Mouse (Mus musculus) midbrain, embryonic 15.5 days (tissue): ENCODE data around the gene Ccdc54. TPM values are rescaled to one million over a fixed set of nuclear protein-coding genes. Genes with fewer than 3 reads are reported as not detected.

Source experiments
- ATAC-seq: fragments of 200-750 bp; cut with Nextera tagmentation; replicated peaks from 2 replicates; pipeline ENCODE4 v1.8.0; 2017; ENCODE audit warnings: moderate TSS enrichment
- H3K27ac ChIP-seq: fragments of 300-500 bp; sonication (generic); 2 replicates; pipeline ENCODE4 v1.5.1; 2015; ENCODE audit warnings: mild to moderate bottlenecking, inconsistent platforms
- H3K27me3 ChIP-seq: fragments of 300-500 bp; sonication (generic); replicated peaks from 2 replicates; pipeline ENCODE4 v1.6.1; 2015; ENCODE audit warnings: inconsistent platforms
- H3K36me3 ChIP-seq: fragments of 300-500 bp; sonication (generic); replicated peaks from 2 replicates; pipeline ENCODE4 v1.6.1; 2015; ENCODE audit warnings: inconsistent platforms
- H3K4me1 ChIP-seq: fragments of 300-500 bp; sonication (generic); 2 replicates; pipeline ENCODE4 v1.6.1; 2015; ENCODE audit warnings: inconsistent platforms
- H3K4me2 ChIP-seq: fragments of 300-500 bp; sonication (generic); 2 replicates; pipeline ENCODE4 v1.6.1; 2015; ENCODE audit warnings: inconsistent platforms, mild to moderate bottlenecking, moderate library complexity
- H3K4me3 ChIP-seq: fragments of 300-500 bp; sonication (generic); 2 replicates; pipeline ENCODE4 v1.5.1; 2015; ENCODE audit warnings: mild to moderate bottlenecking, inconsistent platforms
- H3K9ac ChIP-seq: fragments of 300-500 bp; sonication (generic); 2 replicates; pipeline ENCODE4 v1.6.1; 2015; ENCODE audit warnings: mild to moderate bottlenecking, inconsistent platforms
- H3K9me3 ChIP-seq: fragments of 300-500 bp; sonication (generic); 2 replicates; pipeline ENCODE4 v1.6.1; 2016; ENCODE audit warnings: inconsistent platforms
- WGBS: fragments of 180-500 bp; shearing (Covaris S2); methylation state at CpG from one replicate; pipeline ENCODE4 v1.1.7; 2015; ENCODE audit warnings: mixed read lengths; 5-methylcytosine and 5-hydroxymethylcytosine counted together
- polyA plus RNA-seq: library from polyadenylated mRNA; unstranded; fragments of >200 nt; fragmentation: Nextera tagmentation; extraction: Ambion mirVana; gene quantifications from 2 replicates; pipeline ENCODE4 v1.2.1, GENCODE M21; 2015

The Ccdc54 gene
- polyA plus RNA-seq: not detected in 2 replicates

DNA sequence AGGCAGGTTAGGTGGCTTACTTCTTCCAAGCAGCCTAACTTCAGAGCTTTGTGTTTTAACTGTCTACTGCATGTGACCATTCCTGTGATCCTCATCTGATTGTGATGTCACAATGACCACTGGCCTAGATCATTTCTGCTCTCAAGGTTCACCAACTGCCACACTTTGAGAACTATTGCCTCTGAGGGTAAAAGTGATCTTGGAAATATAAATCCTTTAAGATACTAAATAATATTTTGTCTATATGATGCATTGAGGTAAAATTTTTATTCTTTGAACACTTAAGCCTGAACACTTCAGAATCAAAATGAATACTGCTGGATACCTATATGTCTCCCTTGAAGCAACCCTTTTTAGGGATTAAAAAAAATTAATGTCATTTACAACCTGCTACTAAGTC, at the start of gene Ccdc54:
Gene Ccdc54 (minus strand): TSS at position 101 of the 400 bp plus-strand sequence.
- no peak for ATAC-seq
- H3K27me3 ChIP-seq: no peaks in the 10 kb centered on the region
- H3K9ac ChIP-seq: no peak within 1 kb of the TSS
- no peak within 1 kb of the TSS for H3K4me3 ChIP-seq
- H3K27ac ChIP-seq: no peak within 1 kb of the TSS
- H3K4me2 ChIP-seq: no peak within 1 kb of the TSS
- H3K9me3 ChIP-seq: no peaks in the 10 kb centered on the region
- H3K36me3 ChIP-seq: no peaks in the 10 kb centered on the region
- H3K4me1 ChIP-seq: no peaks in the 10 kb centered on the region

DNA sequence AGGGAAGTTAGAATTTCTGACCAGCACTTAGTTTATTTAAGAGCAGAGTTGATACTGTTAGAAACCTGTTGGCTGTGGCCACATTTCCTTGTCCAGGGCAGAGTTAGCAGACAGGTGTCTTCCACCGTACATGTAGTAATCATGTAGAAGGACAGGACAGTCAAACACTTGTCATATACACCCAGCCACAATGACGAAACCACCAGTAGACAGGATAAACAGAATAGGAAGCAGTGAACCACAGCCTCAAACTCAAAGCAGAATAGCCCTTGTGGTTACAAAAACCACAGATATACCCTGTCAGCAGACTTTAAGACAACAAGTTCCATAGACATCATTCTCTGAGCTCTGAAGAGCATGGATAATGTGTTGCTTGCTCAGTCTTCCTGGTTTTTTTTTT, 41.6 kb upstream of the Ccdc54 start:
- WGBS: 89% methylated on average over 2 of the region's 2 CpGs
- no peak overlapping the region for H3K4me3 ChIP-seq
- no peak for ATAC-seq

DNA sequence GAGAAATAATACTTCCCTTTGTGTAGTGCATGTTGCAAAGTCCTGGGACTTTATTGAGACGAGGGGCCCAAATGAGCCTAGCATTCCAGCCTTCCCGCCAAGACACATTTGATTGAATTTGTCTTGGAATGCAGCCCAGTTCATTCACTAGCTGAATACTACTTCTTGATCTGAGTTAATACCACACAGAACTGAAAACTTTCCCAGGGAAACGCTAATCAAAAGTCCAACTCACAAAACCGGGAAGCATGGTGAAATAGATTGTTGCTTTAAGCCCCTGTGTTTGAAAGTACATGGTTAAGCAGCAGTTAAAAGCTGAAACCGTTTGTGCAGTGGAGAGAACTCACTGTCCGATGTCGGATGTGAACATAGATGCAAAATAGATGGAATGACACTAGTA, 24.6 kb upstream of the Ccdc54 start:
- H3K9me3 ChIP-seq: no peaks in the 10 kb centered on the region
- H3K4me3 ChIP-seq: no peak overlapping the region
- WGBS: 26% methylated on average over 7 of the region's 7 CpGs
- no peaks in the 10 kb centered on the region for H3K4me1 ChIP-seq
- no peaks in the 10 kb centered on the region for H3K36me3 ChIP-seq
- H3K9ac ChIP-seq: no peak overlapping the region
- 0 out of 2 replicates have a peak, but pooled peaks cover 4% of the 10 kb centered on the region for H3K27me3 ChIP-seq
- no peak overlapping the region for H3K4me2 ChIP-seq
- ATAC-seq: peak; percentile 62
- H3K27ac ChIP-seq: no peak overlapping the region

More for the DNA sequence above, 41.6 kb upstream of the Ccdc54 start:
- Histone ChIP-seq H3K9ac (no peak overlapping the region), H3K4me2 (no peak overlapping the region), H3K4me1 (no peaks in the 10 kb centered on the region), H3K27me3 (no peaks in the 10 kb centered on the region), H3K9me3 (no peaks in the 10 kb centered on the region), H3K36me3 (no peaks in the 10 kb centered on the region), H3K27ac (no peak overlapping the region)

DNA sequence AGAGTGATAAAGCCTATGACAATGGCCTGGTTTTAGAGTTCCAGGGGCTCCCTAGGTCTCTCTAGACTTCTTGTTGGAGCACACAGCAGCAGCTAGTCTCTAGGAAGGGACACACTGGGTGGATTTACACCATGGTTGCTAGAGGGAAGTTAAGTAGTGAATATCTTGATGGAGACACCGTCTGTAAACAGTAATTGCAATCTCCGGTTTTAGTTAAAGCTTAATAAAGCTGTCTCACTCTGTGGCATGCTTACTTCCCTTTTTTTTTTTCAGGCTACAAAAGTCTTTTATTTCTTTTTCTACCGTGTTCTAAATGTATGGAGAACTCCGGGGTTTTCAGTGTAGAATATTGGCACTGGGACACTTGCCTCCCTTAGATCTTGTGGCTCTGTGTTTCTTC, 22.0 kb upstream of the Ccdc54 start:
- H3K27me3 ChIP-seq: peaks cover 14% of the 10 kb centered on the region
- H3K9ac ChIP-seq: no peak overlapping the region
- no peak for ATAC-seq
- H3K27ac ChIP-seq: no peak overlapping the region
- no peak overlapping the region for H3K4me3 ChIP-seq
- peaks cover 4% of the 10 kb centered on the region; the same call in 1 of the 2 replicates for H3K4me1 ChIP-seq
- H3K4me2 ChIP-seq: no peak overlapping the region
- H3K36me3 ChIP-seq: no peaks in the 10 kb centered on the region
- no peaks in the 10 kb centered on the region for H3K9me3 ChIP-seq
- WGBS: 69% methylated on average over 4 of the region's 4 CpGs

DNA sequence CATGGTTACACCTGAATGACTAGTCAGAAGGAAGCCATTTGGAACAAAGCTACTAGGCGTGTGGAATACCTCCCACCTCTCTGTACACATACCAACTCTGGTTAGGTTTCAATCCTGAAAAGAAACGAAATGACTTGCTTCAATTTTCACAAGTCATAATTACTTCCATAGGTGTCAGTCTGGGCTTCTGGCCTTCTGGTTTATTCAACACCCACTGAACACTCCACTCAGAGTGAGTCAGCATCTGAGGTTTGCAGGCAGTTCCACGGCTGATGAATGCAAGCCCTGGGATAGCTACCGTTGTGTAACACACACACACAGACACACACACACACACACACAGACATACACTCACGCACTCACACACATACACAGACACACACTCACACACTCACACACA, 19.6 kb upstream of the Ccdc54 start:
- Histone ChIP-seq H3K4me3 (no peak overlapping the region), H3K9me3 (no peaks in the 10 kb centered on the region), H3K9ac (no peak overlapping the region), H3K4me1 (peaks cover 10% of the 10 kb centered on the region; the same call in 1 of the 2 replicates), H3K4me2 (no peak overlapping the region), H3K27me3 (peaks cover 22% of the 10 kb centered on the region), H3K36me3 (no peaks in the 10 kb centered on the region), H3K27ac (no peak overlapping the region)
- 85% methylated on average over 5 of the region's 5 CpGs for WGBS
- no peak for ATAC-seq

DNA sequence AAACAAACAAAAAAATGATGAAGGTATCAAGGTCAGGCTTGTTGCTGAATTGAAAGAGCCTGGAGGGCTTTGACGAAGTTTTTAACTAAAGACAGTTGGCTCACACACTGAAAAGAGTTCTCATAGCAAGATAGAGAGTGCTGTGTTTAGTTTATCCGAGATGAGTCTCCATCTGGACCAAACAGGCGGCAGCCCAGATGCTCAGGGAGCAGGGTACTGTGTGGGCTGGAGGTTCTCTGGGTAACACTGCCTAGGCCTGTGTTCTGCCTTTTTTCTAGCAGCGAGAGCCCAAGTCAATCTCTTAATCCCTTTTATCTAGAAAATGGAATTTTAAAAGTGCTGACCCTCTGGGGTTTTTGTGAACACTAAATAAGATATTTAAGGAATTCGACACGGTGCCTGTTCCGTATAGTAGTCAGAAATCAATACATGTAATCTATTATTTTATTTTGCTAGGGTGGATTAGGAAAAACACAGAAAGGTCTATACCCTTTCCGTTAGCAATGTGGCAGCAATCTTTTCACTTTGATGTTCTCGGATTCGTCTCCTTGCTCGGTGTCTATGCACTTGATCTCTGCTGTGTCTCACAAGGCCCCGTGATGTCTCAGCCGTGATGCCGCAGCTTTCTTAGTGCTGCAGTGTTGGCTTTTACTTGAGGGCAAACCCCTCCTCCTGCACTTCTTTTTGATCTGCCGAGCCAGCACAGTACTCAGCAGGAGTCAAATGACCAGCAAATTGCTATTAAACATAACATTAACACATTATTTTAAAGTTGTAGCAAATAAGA, 17.0 kb upstream of the Ccdc54 start:
- no peak overlapping the region; the same call in 1 of the 2 replicates for H3K4me2 ChIP-seq
- H3K36me3 ChIP-seq: no peaks in the 10 kb centered on the region
- WGBS: 21% methylated on average over 15 of the region's 15 CpGs
- peak; percentile 80 for ATAC-seq
- peaks cover 45% of the 10 kb centered on the region for H3K27me3 ChIP-seq
- H3K9me3 ChIP-seq: no peaks in the 10 kb centered on the region
- H3K4me1 ChIP-seq: peaks cover 10% of the 10 kb centered on the region; the same call in 1 of the 2 replicates
- no peak overlapping the region for H3K9ac ChIP-seq
- H3K4me3 ChIP-seq: no peak overlapping the region
- no peak overlapping the region for H3K27ac ChIP-seq

DNA sequence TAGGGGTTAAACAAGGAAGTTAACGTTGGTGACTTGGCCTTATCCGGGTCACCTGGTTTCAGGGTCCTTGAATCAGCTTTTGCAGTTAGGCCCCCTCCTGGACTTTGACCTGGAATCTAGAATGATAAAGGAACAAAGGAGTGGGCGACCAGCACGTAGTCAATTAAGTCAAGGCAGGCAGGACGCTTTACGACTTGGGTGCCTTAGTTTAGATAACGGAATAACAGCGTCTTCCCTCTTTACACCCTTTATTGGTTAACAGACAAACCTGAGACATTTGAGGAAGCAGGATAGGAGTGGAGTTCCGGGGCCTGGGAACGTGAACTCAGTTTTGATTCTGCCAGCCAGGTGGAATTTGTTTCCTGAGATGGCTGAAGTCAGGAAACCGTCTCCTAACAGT, 13.9 kb upstream of the Ccdc54 start:
- peaks cover 10% of the 10 kb centered on the region; the same call in 1 of the 2 replicates for H3K4me1 ChIP-seq
- 85% methylated on average over 11 of the region's 11 CpGs for WGBS
- ATAC-seq: no peak
- H3K9me3 ChIP-seq: no peaks in the 10 kb centered on the region
- H3K36me3 ChIP-seq: no peaks in the 10 kb centered on the region
- H3K4me2 ChIP-seq: no peak overlapping the region
- no peak overlapping the region for H3K27ac ChIP-seq
- H3K4me3 ChIP-seq: no peak overlapping the region
- no peak overlapping the region for H3K9ac ChIP-seq
- H3K27me3 ChIP-seq: peaks cover 42% of the 10 kb centered on the region

DNA sequence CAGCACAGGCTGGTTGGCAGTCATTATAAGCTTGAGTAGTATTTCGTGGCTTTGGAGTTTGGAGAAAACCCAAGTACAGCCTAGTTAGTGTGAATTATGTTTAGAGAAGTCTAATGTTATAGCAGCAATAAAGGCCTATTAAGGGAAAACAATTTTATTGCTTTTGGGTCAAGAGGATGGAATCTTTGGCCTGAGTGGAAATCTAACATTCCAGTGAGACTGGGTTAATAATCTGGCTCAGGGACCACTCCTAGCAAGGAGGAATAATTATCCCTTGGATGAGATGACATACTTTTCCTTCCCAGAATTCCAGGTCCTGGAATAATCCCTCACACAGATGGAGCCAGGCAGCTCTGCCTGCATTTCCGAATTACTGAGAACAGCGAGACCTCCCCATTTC, 11.0 kb upstream of the Ccdc54 start:
- Histone ChIP-seq H3K4me2 (no peak overlapping the region), H3K9me3 (no peaks in the 10 kb centered on the region), H3K27ac (no peak overlapping the region), H3K36me3 (no peaks in the 10 kb centered on the region), H3K4me1 (no peaks in the 10 kb centered on the region), H3K9ac (no peak overlapping the region), H3K4me3 (no peak overlapping the region), H3K27me3 (peaks cover 36% of the 10 kb centered on the region)
- 77% methylated on average over 3 of the region's 3 CpGs for WGBS
- ATAC-seq: no peak

DNA sequence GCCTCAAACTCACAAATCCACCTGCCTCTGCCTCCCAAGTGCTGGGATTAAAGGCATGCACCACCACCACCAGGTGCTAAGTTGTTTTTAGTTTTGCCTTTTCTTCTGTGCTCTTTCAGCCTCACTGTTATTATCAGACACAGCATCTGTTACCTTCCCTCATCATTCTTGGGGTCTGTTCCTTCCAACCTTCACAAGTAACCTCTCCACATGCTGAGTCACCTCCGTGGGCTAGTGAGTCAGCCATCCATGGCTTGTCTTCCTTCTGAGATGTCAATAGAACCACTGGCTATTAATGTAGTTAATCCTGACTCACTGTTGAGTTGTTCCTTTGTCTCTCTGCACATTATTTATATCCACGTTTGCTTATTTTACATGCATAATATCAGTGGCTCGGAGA, 9.7 kb upstream of the Ccdc54 start:
- Histone ChIP-seq H3K36me3 (no peaks in the 10 kb centered on the region), H3K27ac (no peak overlapping the region), H3K9me3 (no peaks in the 10 kb centered on the region), H3K9ac (no peak overlapping the region), H3K4me2 (no peak overlapping the region), H3K27me3 (peaks cover 29% of the 10 kb centered on the region), H3K4me3 (no peak overlapping the region), H3K4me1 (no peaks in the 10 kb centered on the region)
- no peak for ATAC-seq
- WGBS: 82% methylated on average over 3 of the region's 3 CpGs

DNA sequence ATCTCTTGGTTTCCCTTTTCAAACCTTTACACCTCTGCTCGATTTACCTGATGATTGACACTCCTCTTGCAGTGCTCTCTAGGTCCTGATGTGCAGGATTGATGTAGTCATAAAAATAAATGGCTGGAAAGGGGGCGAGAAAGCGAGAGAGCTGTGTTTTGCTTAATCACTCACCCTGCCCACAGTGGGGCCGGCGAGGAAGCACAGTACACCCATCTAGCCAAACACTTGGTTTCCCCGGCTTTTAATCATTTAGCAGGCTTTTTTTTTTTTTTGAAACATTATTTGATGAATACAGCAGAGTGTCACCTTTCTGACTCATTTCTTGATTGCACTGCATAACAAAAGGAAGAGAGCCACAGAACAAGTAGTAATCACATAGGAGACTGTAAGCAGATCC, 5.7 kb upstream of the Ccdc54 start:
- H3K4me1 ChIP-seq: no peaks in the 10 kb centered on the region
- H3K4me2 ChIP-seq: no peak overlapping the region
- no peak overlapping the region for H3K9ac ChIP-seq
- WGBS: 81% methylated on average over 6 of the region's 6 CpGs
- no peaks in the 10 kb centered on the region for H3K36me3 ChIP-seq
- 0 out of 2 replicates have a peak, but pooled peaks cover 3% of the 10 kb centered on the region for H3K27me3 ChIP-seq
- no peaks in the 10 kb centered on the region for H3K9me3 ChIP-seq
- ATAC-seq: no peak
- H3K4me3 ChIP-seq: no peak overlapping the region
- H3K27ac ChIP-seq: no peak overlapping the region

DNA sequence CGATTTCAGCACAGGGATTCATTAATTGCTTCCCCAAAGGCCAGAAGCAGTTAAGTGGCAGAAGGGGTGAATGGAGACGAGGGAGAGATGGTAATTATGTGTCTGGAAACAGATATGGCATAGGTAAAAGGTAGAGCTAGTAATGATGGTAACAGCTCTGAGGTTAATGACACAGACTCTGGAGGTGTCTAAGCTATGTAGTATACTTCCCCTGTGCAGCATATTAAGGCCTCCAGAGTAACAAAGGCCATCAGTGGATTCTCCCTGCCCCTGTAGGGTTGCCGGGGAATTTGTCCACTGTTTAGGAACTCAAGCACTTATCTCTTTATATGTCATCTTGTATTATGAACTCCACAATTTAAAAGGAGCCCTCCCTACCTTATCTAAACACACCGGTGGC, 5.2 kb upstream of the Ccdc54 start:
- H3K4me2 ChIP-seq: no peak overlapping the region
- WGBS: 66% methylated on average over 4 of the region's 4 CpGs
- no peaks in the 10 kb centered on the region for H3K9me3 ChIP-seq
- H3K4me1 ChIP-seq: no peaks in the 10 kb centered on the region
- no peak; the same call in 1 of the 2 replicates for ATAC-seq
- no peaks in the 10 kb centered on the region for H3K27me3 ChIP-seq
- H3K36me3 ChIP-seq: no peaks in the 10 kb centered on the region
- no peak overlapping the region for H3K27ac ChIP-seq
- no peak overlapping the region for H3K4me3 ChIP-seq
- no peak overlapping the region for H3K9ac ChIP-seq

DNA sequence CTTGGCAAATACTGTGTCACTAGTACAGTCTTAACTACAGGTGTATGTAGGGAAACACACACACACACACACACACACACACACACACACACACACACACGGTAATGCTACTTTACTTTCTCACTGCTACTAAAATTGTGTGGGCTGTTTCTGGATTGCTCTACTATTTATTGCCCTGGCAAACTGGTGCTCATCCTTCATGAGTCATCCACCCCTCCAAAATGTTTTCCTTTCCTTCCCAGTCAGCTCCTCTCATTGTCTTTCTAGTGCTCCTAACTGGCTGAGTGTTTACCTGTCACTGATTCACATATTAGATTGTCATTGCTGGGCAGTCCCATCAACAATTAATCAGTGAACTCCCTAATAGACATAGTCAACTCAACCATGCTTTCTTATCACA, 3.9 kb upstream of the Ccdc54 start:
- Histone ChIP-seq H3K4me1 (no peaks in the 10 kb centered on the region), H3K4me3 (no peak overlapping the region), H3K9me3 (no peaks in the 10 kb centered on the region), H3K4me2 (no peak overlapping the region), H3K9ac (no peak overlapping the region), H3K36me3 (no peaks in the 10 kb centered on the region), H3K27ac (no peak overlapping the region), H3K27me3 (no peaks in the 10 kb centered on the region)
- no peak for ATAC-seq
- WGBS: 80% methylated on average over 1 of the region's 1 CpGs

DNA sequence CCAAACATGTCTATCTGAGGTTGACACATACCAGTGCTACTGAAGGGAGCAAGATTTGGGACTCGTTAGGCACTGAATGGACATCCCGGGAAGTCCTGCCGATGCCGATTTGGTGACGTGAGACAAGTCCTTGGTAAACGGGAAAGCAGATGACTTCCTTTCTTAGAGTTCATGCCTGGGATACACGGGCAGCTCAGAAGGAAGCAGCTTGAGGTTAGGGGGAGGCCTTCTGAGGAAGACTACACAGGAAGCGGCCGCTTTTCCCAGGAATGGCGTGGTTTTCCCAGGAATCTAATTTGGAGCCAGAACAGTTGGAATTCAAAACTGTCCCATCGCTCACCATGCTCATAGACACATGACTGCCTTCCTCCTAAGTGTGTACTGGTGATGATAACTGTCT, 2.4 kb upstream of the Ccdc54 start:
- H3K4me2 ChIP-seq: no peak overlapping the region
- 86% methylated on average over 11 of the region's 11 CpGs for WGBS
- H3K36me3 ChIP-seq: no peaks in the 10 kb centered on the region
- no peaks in the 10 kb centered on the region for H3K4me1 ChIP-seq
- H3K4me3 ChIP-seq: no peak overlapping the region
- H3K27me3 ChIP-seq: no peaks in the 10 kb centered on the region
- no peak overlapping the region for H3K9ac ChIP-seq
- no peak overlapping the region for H3K27ac ChIP-seq
- ATAC-seq: no peak
- H3K9me3 ChIP-seq: no peaks in the 10 kb centered on the region
